Mouse (Mus musculus) spleen, adult 2 months (tissue): ENCODE data around the gene Hspb7.

Experiments
- CTCF ChIP-seq: fragments of 200-500 bp; IDR thresholded peaks from 2 replicates; pipeline ENCODE4 v1.5.1; 2011; ENCODE audit warnings: mild to moderate bottlenecking, inconsistent platforms; ENCODE audit not compliant: insufficient read depth, insufficient read length, insufficient replicate concordance; ENCODE audit errors: extremely low read depth
- POLR2A ChIP-seq: fragments of 200-500 bp; IDR thresholded peaks from 2 replicates; pipeline ENCODE4 v1.6.1; 2011; ENCODE audit warnings: low read depth, low read length, inconsistent platforms

DNA sequence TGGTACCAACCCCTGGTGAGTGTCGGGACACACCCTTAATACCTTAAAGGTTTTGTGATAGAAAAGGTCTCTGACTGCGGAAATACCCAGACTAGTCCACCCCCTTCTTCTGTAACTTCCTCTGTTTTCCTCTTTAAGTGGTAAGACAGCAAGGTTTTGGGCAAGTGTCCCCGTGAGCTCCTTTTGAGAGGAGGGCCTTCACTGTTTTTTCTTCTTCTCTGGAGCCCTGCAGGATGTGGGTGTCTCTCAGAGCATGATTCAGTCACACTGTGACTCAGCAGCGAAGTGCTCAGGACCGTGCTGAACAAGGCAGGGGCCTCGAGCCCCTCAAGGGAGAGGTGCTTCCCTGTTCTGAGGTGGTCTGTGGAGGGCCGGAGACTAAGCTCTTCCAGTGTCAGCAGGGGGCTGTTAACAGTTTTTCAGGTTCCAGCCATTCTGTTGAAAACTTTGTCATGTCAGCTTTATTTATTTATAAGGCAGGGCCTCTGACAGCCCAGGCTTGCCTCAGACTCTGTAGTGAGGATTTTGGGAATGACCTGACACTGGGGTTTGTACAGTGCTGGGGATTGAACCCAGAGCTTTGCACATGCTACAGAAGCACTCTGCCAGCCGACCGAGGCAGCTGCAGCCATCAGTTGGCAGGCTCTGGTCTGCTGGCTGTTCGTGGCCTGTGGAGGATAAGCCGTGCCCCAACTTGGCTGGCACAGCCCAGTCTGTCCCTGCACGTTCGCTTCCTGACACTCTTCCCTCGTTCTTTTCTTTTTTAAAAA lies 34.2 kb downstream of the Hspb7 start:
- TF ChIP-seq CTCF: no peak
- no peak for TF ChIP-seq POLR2A
